Mouse (Mus musculus) liver, embryonic 14.5 days (tissue): ENCODE measurements around the gene Raet1d.
"Not testable (repeated sequence)": the region's sequence is repeated elsewhere in the genome, so short reads cannot be mapped to it uniquely, and the experiment has no call there.

ENCODE experiments used
- CTCF ChIP-seq: IDR thresholded peaks from 2 replicates; pipeline ENCODE4 v1.5.1; 2016; ENCODE audit warnings: antibody characterized with exemption, low read depth, control low read depth
- EP300 ChIP-seq: IDR thresholded peaks from 2 replicates; pipeline ENCODE4 v1.6.1; 2016; ENCODE audit warnings: antibody characterized with exemption, low read depth

- not testable (repeated sequence) for TF ChIP-seq CTCF, EP300
Observed at GRCm38 (mm10) chr10:22360957-22361356, 605 bp downstream of the Raet1d start.
